Mouse (Mus musculus) olfactory bulb, adult 2 months (tissue): ENCODE measurements around the gene Pdzrn4. TPM values are rescaled to one million over a fixed set of nuclear protein-coding genes. Genes with fewer than 3 reads are reported as not detected.

Experiments
- H3K27ac ChIP-seq: fragments of 200-500 bp; 2 replicates; pipeline ENCODE4 v1.5.1; 2012; ENCODE audit warnings: low read depth, low read length; ENCODE audit not compliant: insufficient read depth
- H3K4me1 ChIP-seq: fragments of 200-500 bp; 2 replicates; pipeline ENCODE4 v1.6.1; 2012; ENCODE audit warnings: low read length; ENCODE audit not compliant: control insufficient read depth, insufficient read depth
- H3K4me3 ChIP-seq: fragments of 200-500 bp; 2 replicates; pipeline ENCODE4 v1.5.1; 2012; ENCODE audit warnings: mild to moderate bottlenecking, low read depth, low read length, moderate library complexity; ENCODE audit not compliant: insufficient read depth
- CTCF ChIP-seq: fragments of 200-500 bp; IDR thresholded peaks from 2 replicates; pipeline ENCODE4 v1.5.1; 2012; ENCODE audit warnings: low read depth, mild to moderate bottlenecking, low read length, moderate library complexity; ENCODE audit not compliant: insufficient read depth
- POLR2A ChIP-seq: fragments of 200-500 bp; IDR thresholded peaks from 2 replicates; pipeline ENCODE4 v1.6.1; 2012; ENCODE audit warnings: mild to moderate bottlenecking, low read depth, low read length, moderate library complexity; ENCODE audit not compliant: insufficient read depth
- WGBS: fragments of 180-500 bp; shearing (Covaris S2); methylation state at CpG from one replicate; pipeline ENCODE4 v1.1.7; 2018; 5-methylcytosine and 5-hydroxymethylcytosine counted together
- polyA plus RNA-seq: library from polyadenylated mRNA; stranded (reverse); fragments of >200 nt; gene quantifications from 2 replicates; pipeline ENCODE4 v1.2.4, GENCODE M21; 2012; ENCODE audit warnings: low replicate concordance; ENCODE audit not compliant: missing spikeins, insufficient read depth, insufficient read length

Gene Pdzrn4
- polyA plus RNA-seq, 1 experiment = not detected

- Histone ChIP-seq H3K27ac (no peak overlapping the region), H3K4me3 (no peak overlapping the region), H3K4me1 (peaks cover 4% of the 10 kb centered on the region)
- TF ChIP-seq CTCF (no peak), POLR2A (no peak)
- WGBS = 38% methylated on average over 2 of the region's 2 CpGs
Measured at GRCm38 (mm10) chr15:92524917-92525316, 128.2 kb downstream of the Pdzrn4 start.

GRCm38 (mm10) chr15:92525416-92525815 is 128.7 kb downstream of the Pdzrn4 start:
- Histone ChIP-seq H3K4me1 (peaks cover 4% of the 10 kb centered on the region), H3K27ac (no peak overlapping the region), H3K4me3 (no peak overlapping the region)
- TF ChIP-seq POLR2A = no peak
- TF ChIP-seq CTCF = no peak
- WGBS = 98% methylated on average over 9 of the region's 9 CpGs

DNA sequence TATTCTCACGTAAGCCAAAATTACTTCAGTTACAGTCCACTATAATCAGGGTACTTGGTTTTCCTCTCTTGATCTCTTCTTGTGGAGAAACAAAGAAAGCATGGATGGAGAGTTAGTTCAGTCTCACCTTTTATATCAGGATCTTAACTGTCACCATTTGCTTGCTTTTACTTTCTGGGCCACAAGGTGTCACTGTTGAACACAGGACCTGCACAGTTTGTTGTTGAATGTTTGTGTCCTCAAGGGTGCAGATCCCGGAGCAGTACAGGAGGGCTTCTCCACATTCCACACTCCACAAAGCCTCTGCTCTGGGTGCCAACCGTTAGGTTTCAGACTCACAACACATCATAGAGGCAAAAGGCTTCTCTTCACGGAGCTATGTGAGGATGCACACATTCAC is 130.1 kb downstream of the Pdzrn4 start:
- 74% methylated on average over 4 of the region's 4 CpGs for WGBS
- TF ChIP-seq CTCF (no peak), POLR2A (no peak)
- Histone ChIP-seq H3K27ac (no peak overlapping the region), H3K4me3 (no peak overlapping the region), H3K4me1 (peaks cover under 1% of the 10 kb centered on the region; the same call in 1 of the 2 replicates)

- TF ChIP-seq POLR2A = no peak
- no peak for TF ChIP-seq CTCF
- no peak overlapping the region for H3K27ac ChIP-seq
- no peak overlapping the region for H3K4me3 ChIP-seq
- WGBS = 73% methylated on average over 1 of the region's 1 CpGs
- no peaks in the 10 kb centered on the region for H3K4me1 ChIP-seq
Measured at GRCm38 (mm10) chr15:92543252-92543651, 146.6 kb downstream of the Pdzrn4 start.

- no peaks in the 10 kb centered on the region for H3K4me1 ChIP-seq
- TF ChIP-seq CTCF (no peak), POLR2A (no peak)
- no peak overlapping the region for H3K4me3 ChIP-seq
- no peak overlapping the region for H3K27ac ChIP-seq
- 50% methylated on average over 9 of the region's 9 CpGs for WGBS
Measured at GRCm38 (mm10) chr15:92547294-92547911, 150.7 kb downstream of the Pdzrn4 start.

DNA sequence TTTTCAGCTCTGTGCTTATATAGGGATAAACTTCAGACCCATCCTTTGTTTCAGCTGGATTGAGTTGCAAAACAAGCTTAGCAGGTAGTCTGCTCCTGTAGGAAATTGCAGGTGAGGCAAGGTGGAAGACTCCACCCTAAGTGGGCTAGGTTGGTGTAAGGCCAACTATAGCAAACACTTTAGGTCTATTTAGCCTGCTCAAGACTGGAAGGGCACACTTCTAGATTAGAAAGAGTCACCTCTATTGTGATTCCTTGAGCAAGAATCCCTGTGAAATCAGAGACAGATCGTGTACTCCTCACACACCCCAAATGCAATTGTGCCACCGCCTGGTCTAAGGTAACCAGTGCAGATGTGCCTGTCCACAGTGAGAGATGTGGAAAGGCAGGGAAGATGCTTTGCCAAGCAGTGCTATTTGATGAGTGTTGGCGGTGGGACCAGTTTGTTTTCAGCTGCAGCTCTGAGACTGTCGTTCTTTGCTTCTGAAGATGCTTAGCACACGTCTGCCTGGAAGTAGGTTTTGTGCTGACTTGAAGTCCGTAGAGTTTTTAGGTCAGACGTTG is 158.4 kb downstream of the Pdzrn4 start:
- TF ChIP-seq CTCF (no peak), POLR2A (no peak)
- Histone ChIP-seq H3K4me1 (no peaks in the 10 kb centered on the region), H3K27ac (no peak overlapping the region), H3K4me3 (no peak overlapping the region)
- WGBS = 87% methylated on average over 7 of the region's 7 CpGs

GRCm38 (mm10) chr15:92555716-92556115 is 159.0 kb downstream of the Pdzrn4 start:
- Histone ChIP-seq H3K4me1 (no peaks in the 10 kb centered on the region), H3K4me3 (no peak overlapping the region), H3K27ac (no peak overlapping the region)
- TF ChIP-seq CTCF = no peak
- TF ChIP-seq POLR2A = no peak
- 87% methylated on average over 3 of the region's 3 CpGs for WGBS

DNA sequence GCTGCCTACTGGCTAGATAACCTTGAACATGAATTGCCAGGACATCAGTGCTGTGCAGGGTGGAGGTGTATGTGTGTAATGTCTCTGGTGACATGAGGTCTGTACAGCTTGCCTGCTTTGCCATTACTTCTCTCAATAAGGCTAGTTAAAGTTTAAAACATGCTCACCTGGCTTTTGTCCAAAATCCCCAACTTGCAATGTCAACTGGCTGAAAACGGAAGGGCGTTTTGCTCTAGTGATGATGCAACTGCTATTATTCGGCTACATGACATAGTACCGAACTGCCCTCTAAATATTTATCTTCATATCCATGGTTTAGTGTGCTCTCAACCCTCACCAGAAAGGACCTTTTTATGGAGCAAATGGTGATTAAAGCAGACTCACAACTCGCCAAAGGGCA is 161.9 kb downstream of the Pdzrn4 start:
- no peak overlapping the region for H3K4me3 ChIP-seq
- H3K4me1 ChIP-seq = no peaks in the 10 kb centered on the region
- WGBS = 62% methylated on average over 5 of the region's 5 CpGs
- TF ChIP-seq CTCF = no peak
- TF ChIP-seq POLR2A = no peak
- no peak overlapping the region for H3K27ac ChIP-seq

DNA sequence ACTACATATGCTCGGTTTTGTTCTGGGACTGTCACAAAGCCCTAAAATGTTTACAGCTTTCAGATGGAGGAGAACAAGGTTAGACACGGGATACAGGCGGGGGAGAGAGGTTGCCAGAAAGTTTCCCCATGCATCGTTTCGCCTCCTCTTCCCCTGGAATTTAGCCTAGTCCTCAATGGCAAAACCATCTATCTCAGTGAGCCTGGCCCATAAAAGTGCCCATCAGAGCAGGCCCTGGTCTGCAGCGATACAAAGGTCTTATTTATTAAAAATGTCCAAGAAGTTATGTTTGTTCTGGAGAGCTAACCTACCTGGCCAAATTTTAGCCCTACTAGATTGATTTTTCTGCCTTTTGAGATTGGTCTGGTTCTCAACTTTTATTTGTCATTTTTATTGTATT is 165.5 kb downstream of the Pdzrn4 start:
- TF ChIP-seq CTCF (no peak), POLR2A (no peak)
- Histone ChIP-seq H3K4me1 (no peaks in the 10 kb centered on the region), H3K4me3 (no peak overlapping the region), H3K27ac (no peak overlapping the region)
- 90% methylated on average over 6 of the region's 6 CpGs for WGBS

DNA sequence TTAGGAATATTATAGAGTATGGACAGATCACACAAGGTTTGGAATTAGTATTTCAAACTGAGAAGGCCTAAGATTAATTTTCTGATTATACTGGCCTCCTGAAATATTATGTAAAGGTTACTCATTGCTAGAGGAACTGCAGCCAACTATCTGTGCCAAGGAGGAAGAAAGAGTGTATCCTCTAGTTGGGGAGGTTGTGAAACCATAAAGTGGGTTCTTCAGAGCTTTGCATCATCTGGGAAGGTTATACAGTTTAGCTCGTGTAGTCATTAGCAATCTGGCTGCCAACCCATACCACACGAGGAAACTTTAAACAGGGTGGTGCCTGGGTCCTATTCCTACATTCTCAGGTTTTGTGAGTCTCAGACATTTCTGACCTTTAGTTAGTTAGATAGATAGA is 166.9 kb downstream of the Pdzrn4 start:
- WGBS = 74% methylated on average over 2 of the region's 2 CpGs
- Histone ChIP-seq H3K4me1 (no peaks in the 10 kb centered on the region), H3K4me3 (no peak overlapping the region), H3K27ac (no peak overlapping the region)
- TF ChIP-seq CTCF (no peak), POLR2A (no peak)
